In the genomic region with DNA sequence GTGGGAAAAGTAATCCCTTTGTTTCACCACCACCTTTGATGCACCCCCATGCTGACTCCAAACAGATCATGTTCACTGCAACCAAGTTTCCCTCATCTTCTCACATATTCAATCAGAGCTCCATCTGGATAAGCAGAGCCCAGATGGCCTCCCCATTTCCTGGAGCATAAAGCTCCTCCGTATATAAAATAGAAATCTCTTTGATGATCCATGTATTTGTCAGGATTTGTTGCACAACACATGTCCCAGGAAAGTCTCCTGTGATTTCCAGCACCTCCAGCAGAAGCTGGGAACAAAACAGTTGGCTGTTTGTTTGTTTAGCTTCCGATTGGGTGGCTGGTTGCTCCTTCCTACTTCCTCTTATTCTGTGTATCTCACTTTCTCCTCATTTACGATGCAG, we compare ENCODE assay signal across 17 mouse cellular contexts.
DNase-seq lines count a peak whose midpoint lies in the region; ATAC-seq and TF ChIP-seq lines count a peak whose summit lies in the region.
"Had no signal": no experiment of that assay in that cellular context is flagged by ENCODE, and none has a peak within 500 bp of the region (broad histone marks: within the 10 kb centered on the region; RNA-seq: fewer than 3 reads in every experiment).

No protein-coding gene starts in this region.

- no peak overlapping the region for H3K4me2 ChIP-seq in forebrain, embryonic 14.5 days (ENCODE audit: low read length)
- no peak overlapping the region for H3K4me2 ChIP-seq in forebrain, embryonic 11.5 days (ENCODE audit: low read depth, low read length, severe bottlenecking)
- no peak overlapping the region for H3K4me2 ChIP-seq in liver, embryonic 11.5 days
- H3K4me2 ChIP-seq: heart, embryonic 15.5 days; neural tube, embryonic 12.5 days had no signal

- H3K9ac ChIP-seq in forebrain, embryonic 14.5 days (ENCODE audit: low read length), result no peak overlapping the region
- H3K9ac ChIP-seq in forebrain, embryonic 11.5 days (ENCODE audit: low read length), result no peak overlapping the region
- no peak overlapping the region for H3K9ac ChIP-seq in liver, adult 2 months (ENCODE audit: low read depth, low read length)
- no peak overlapping the region for H3K9ac ChIP-seq in liver, embryonic 11.5 days (ENCODE audit: low read depth, low read length)
- H3K9ac ChIP-seq in heart, adult 2 months (ENCODE audit: low read depth, low read length), result no peak overlapping the region
- H3K9ac ChIP-seq: heart, embryonic 15.5 days; liver, embryonic 14.5 days; neural tube, embryonic 12.5 days had no signal

- 60% methylated on average over 3 of the region's 3 CpGs for WGBS in forebrain, embryonic 14.5 days
- WGBS in forebrain, embryonic 11.5 days, result 70% methylated on average over 3 of the region's 3 CpGs
- 13% methylated on average over 3 of the region's 3 CpGs for WGBS in liver, adult 2 months
- 27% methylated on average over 3 of the region's 3 CpGs for WGBS in liver, embryonic 11.5 days
- WGBS in heart, adult 2 months, result 34% methylated on average over 3 of the region's 3 CpGs

- H3K9me3 ChIP-seq in forebrain, embryonic 14.5 days (replicated peaks; ENCODE audit: control insufficient read depth, low read length), result no peaks in the 10 kb centered on the region
- H3K9me3 ChIP-seq in forebrain, embryonic 11.5 days (ENCODE audit: control insufficient read depth, low read length), result no peaks in the 10 kb centered on the region
- H3K9me3 ChIP-seq in liver, embryonic 11.5 days (ENCODE audit: control insufficient read depth, low read length), result no peaks in the 10 kb centered on the region
- H3K9me3 ChIP-seq: embryonic facial prominence, embryonic 10.5 days; heart, embryonic 15.5 days; neural tube, embryonic 12.5 days had no signal

- H3K4me1 ChIP-seq in forebrain, embryonic 14.5 days (ENCODE audit: control insufficient read depth, insufficient read depth, low read length), result no peaks in the 10 kb centered on the region; the same call in 1 of the 2 replicates
- H3K4me1 ChIP-seq in forebrain, embryonic 11.5 days (replicated peaks; ENCODE audit: control insufficient read depth, insufficient read depth, low read length), result no peaks in the 10 kb centered on the region
- H3K4me1 ChIP-seq in liver, adult 2 months (ENCODE audit: control insufficient read depth, insufficient read depth, low read length), result peaks cover 8% of the 10 kb centered on the region
- no peaks in the 10 kb centered on the region for H3K4me1 ChIP-seq in liver, embryonic 11.5 days (replicated peaks; ENCODE audit: control insufficient read depth, insufficient read depth, low read length)
- H3K4me1 ChIP-seq in heart, adult 2 months (ENCODE audit: control insufficient read depth, insufficient read depth, low read length), result peaks cover 3% of the 10 kb centered on the region
- H3K4me1 ChIP-seq: heart, embryonic 15.5 days; neural tube, embryonic 12.5 days had no signal

- H3K4me3 ChIP-seq in forebrain, embryonic 14.5 days (ENCODE audit: low read depth, low read length), result no peak overlapping the region
- H3K4me3 ChIP-seq in forebrain, embryonic 11.5 days (ENCODE audit: low read depth, low read length), result no peak overlapping the region
- H3K4me3 ChIP-seq in liver, adult 2 months (ENCODE audit: insufficient read depth, low read depth, low read length), result no peak overlapping the region
- no peak overlapping the region for H3K4me3 ChIP-seq in liver, embryonic 11.5 days (ENCODE audit: low read depth, low read length)
- H3K4me3 ChIP-seq in heart, adult 2 months, result no peak overlapping the region
- H3K4me3 ChIP-seq: embryonic facial prominence, embryonic 10.5 days; heart, embryonic 15.5 days; neural tube, embryonic 12.5 days had no signal

- intact Hi-C loops in heart, adult 2 months (cut with DNase I), result no loop called here

- H3K36me3 ChIP-seq in forebrain, embryonic 14.5 days (ENCODE audit: control insufficient read depth, insufficient read depth, low read length), result no peaks in the 10 kb centered on the region
- H3K36me3 ChIP-seq in forebrain, embryonic 11.5 days (ENCODE audit: control insufficient read depth, insufficient read depth, low read length), result no peaks in the 10 kb centered on the region
- no peaks in the 10 kb centered on the region for H3K36me3 ChIP-seq in liver, adult 2 months (ENCODE audit: control insufficient read depth, insufficient read depth, low read length)
- H3K36me3 ChIP-seq in liver, embryonic 11.5 days (ENCODE audit: control insufficient read depth, insufficient read depth, low read length), result no peaks in the 10 kb centered on the region
- no peaks in the 10 kb centered on the region for H3K36me3 ChIP-seq in heart, adult 2 months (ENCODE audit: control insufficient read depth, insufficient read depth, low read length)
- H3K36me3 ChIP-seq: embryonic facial prominence, embryonic 10.5 days; heart, embryonic 15.5 days; neural tube, embryonic 12.5 days had no signal

- H3K27me3 ChIP-seq in forebrain, embryonic 14.5 days (replicated peaks; ENCODE audit: control insufficient read depth, insufficient read depth, low read length), result no peaks in the 10 kb centered on the region
- H3K27me3 ChIP-seq in forebrain, embryonic 11.5 days (ENCODE audit: control insufficient read depth, insufficient read depth, low read length), result no peaks in the 10 kb centered on the region
- peaks cover 10% of the 10 kb centered on the region; the same call in 1 of the 2 replicates for H3K27me3 ChIP-seq in liver, adult 2 months (ENCODE audit: control insufficient read depth, insufficient read depth, low read length)
- H3K27me3 ChIP-seq in liver, embryonic 11.5 days (replicated peaks; ENCODE audit: control insufficient read depth, insufficient read depth, low read length), result no peaks in the 10 kb centered on the region
- H3K27me3 ChIP-seq in heart, adult 2 months (ENCODE audit: control insufficient read depth, insufficient read depth, low read length), result no peaks in the 10 kb centered on the region
- H3K27me3 ChIP-seq: CH12.LX; heart, embryonic 15.5 days; neural tube, embryonic 12.5 days had no signal

- TF ChIP-seq CTCF in liver, adult 2 months (IDR thresholded peaks at IDR 0.05; ENCODE audit: low read depth, low read length), result no peak
- no peak for TF ChIP-seq CTCF in heart, adult 2 months (IDR thresholded peaks at IDR 0.05)

- ATAC-seq in forebrain, embryonic 14.5 days, result peak; percentile 46; the same call in 1 of the 2 replicates
- ATAC-seq in forebrain, embryonic 11.5 days (replicated peaks; ENCODE audit: low FRiP score), result no peak
- ATAC-seq in liver, embryonic 11.5 days (replicated peaks; ENCODE audit: low FRiP score), result no peak

- H3K27ac ChIP-seq in forebrain, embryonic 14.5 days (ENCODE audit: low read depth, low read length), result peak overlapping the region; percentile 34; the same call in 1 of the 2 replicates
- no peak overlapping the region for H3K27ac ChIP-seq in forebrain, embryonic 11.5 days (ENCODE audit: low read depth, low read length)
- H3K27ac ChIP-seq in liver, adult 2 months (replicated peaks; ENCODE audit: insufficient read depth, low read depth, low read length), result no peak overlapping the region
- no peak overlapping the region for H3K27ac ChIP-seq in liver, embryonic 11.5 days (ENCODE audit: low read depth, low read length)
- no peak overlapping the region for H3K27ac ChIP-seq in heart, adult 2 months
- H3K27ac ChIP-seq: embryonic facial prominence, embryonic 10.5 days; heart, embryonic 15.5 days; liver, embryonic 14.5 days; neural tube, embryonic 12.5 days had no signal

- peak; percentile 73 for DNase-seq in forebrain, embryonic 14.5 days (ENCODE audit: low spot score)
- DNase-seq in forebrain, embryonic 11.5 days (ENCODE audit: low spot score), result no peak
- DNase-seq in liver, adult 2 months (ENCODE audit: extremely low read depth, low read depth, low spot score), result peak; percentile 64
- no peak for DNase-seq in liver, embryonic 11.5 days (ENCODE audit: low spot score)
- peak; percentile 61 for DNase-seq in brain, adult 2 months (ENCODE audit: low read depth, low spot score)
- DNase-seq in layer of hippocampus, adult 9-10 months (ENCODE audit: low spot score), result peak; percentile 30
- no peak for DNase-seq in heart, adult 2 months
- no peak for DNase-seq in heart, adult 11 months
- DNase-seq: cerebellum, adult 11 months; cerebellum, postnatal 36 days; heart, adult 18-20 months; thymus, adult 18-20 months had no signal

- no peak for TF ChIP-seq EP300 in heart, adult 2 months (IDR thresholded peaks at IDR 0.05; ENCODE audit: insufficient read depth, low read depth, low read length)

- TF ChIP-seq POLR2A in liver, adult 2 months (IDR thresholded peaks at IDR 0.05; ENCODE audit: extremely low read depth, insufficient read depth, low read length), result no peak
- no peak for TF ChIP-seq POLR2A in heart, adult 2 months (IDR thresholded peaks at IDR 0.05; ENCODE audit: insufficient read depth, low read depth, low read length)

- H3K79me2 ChIP-seq in liver, adult 2 months (ENCODE audit: control insufficient read depth, insufficient read depth, low read length), result no peaks in the 10 kb centered on the region
- no peaks in the 10 kb centered on the region for H3K79me2 ChIP-seq in heart, adult 2 months (replicated peaks; ENCODE audit: control insufficient read depth, insufficient read depth, low read length)

Comparison
In these comparisons a context has a peak if more than half of its experiments do, and no peak if none do; other contexts are left out.
1. DNase-seq: peak in forebrain, embryonic 14.5 days (single experiment), liver, adult 2 months (single experiment), brain, adult 2 months (single experiment) and layer of hippocampus, adult 9-10 months (single experiment); none in forebrain, embryonic 11.5 days (single experiment), liver, embryonic 11.5 days (single experiment), heart, adult 2 months (0 of 2) and heart, adult 11 months (single experiment).